Mouse (Mus musculus) stomach, postnatal 0 days (tissue): ENCODE measurements at regions not wholly inside any gene's neighbourhood (a gene's known extent, or its start where the extent isn't known, plus 50 kb on each side); places are given as distances from the start of the nearest gene placed in this dataset.

Experiments
- ATAC-seq: fragments of 200-750 bp; cut with Nextera tagmentation; 2 replicates; pipeline ENCODE4 v1.8.0; 2017; ENCODE audit not compliant: low FRiP score, low TSS enrichment
- DNase-seq: peaks from one replicate; pipeline ENCODE4 v3.0.0-alpha.2; 2016; ENCODE audit warnings: low spot score
- H3K27ac ChIP-seq: fragments of 300-500 bp; sonication (generic); replicated peaks from 2 replicates; pipeline ENCODE4 v1.5.1; 2014; ENCODE audit warnings: mild to moderate bottlenecking, control low read depth
- H3K27me3 ChIP-seq: fragments of 300-500 bp; sonication (generic); 2 replicates; pipeline ENCODE4 v1.6.1; 2014; ENCODE audit warnings: low read length; ENCODE audit not compliant: control insufficient read depth, insufficient read depth
- H3K36me3 ChIP-seq: fragments of 300-500 bp; sonication (generic); 2 replicates; pipeline ENCODE4 v1.6.1; 2014; ENCODE audit warnings: low read length, mixed read lengths; ENCODE audit not compliant: control insufficient read depth, insufficient read depth
- H3K4me1 ChIP-seq: fragments of 300-500 bp; sonication (generic); replicated peaks from 2 replicates; pipeline ENCODE4 v1.6.1; 2014; ENCODE audit warnings: antibody characterized with exemption; ENCODE audit not compliant: control insufficient read depth, insufficient read depth
- H3K4me2 ChIP-seq: fragments of 300-500 bp; sonication (generic); replicated peaks from 2 replicates; pipeline ENCODE4 v1.6.1; 2014; ENCODE audit warnings: low read depth, mild to moderate bottlenecking, control low read depth, moderate library complexity
- H3K4me3 ChIP-seq: fragments of 300-500 bp; sonication (generic); 2 replicates; pipeline ENCODE4 v1.5.1; 2014; ENCODE audit warnings: low read depth, low read length, control low read depth
- H3K9ac ChIP-seq: fragments of 300-500 bp; sonication (generic); 2 replicates; pipeline ENCODE4 v1.6.1; 2014; ENCODE audit warnings: mild to moderate bottlenecking, low read length, control low read depth, mixed read lengths
- H3K9me3 ChIP-seq: fragments of 300-500 bp; sonication (generic); 2 replicates; pipeline ENCODE4 v1.6.1; 2016; ENCODE audit warnings: low read length; ENCODE audit not compliant: control insufficient read depth
- CTCF ChIP-seq: IDR thresholded peaks from 2 replicates; pipeline ENCODE4 v1.5.1; 2016; ENCODE audit warnings: antibody characterized with exemption, low read depth, mild to moderate bottlenecking, moderate library complexity
- EP300 ChIP-seq: optimal IDR thresholded peaks from 2 replicates; pipeline ENCODE3; 2016; ENCODE audit warnings: antibody characterized with exemption
- WGBS: fragments of 180-500 bp; shearing (Covaris S2); extraction: QIAGEN DNeasy Blood & Tissue Kit; methylation state at CpG from one replicate; pipeline ENCODE4 v1.1.7; 2014; 5-methylcytosine and 5-hydroxymethylcytosine counted together

- H3K4me2 ChIP-seq, result no peak overlapping the region
- peaks cover 13% of the 10 kb centered on the region; the same call in 1 of the 2 replicates for H3K4me1 ChIP-seq
- H3K9me3 ChIP-seq, result no peaks in the 10 kb centered on the region
- no peaks in the 10 kb centered on the region for H3K36me3 ChIP-seq
- TF ChIP-seq EP300, result no peak
- TF ChIP-seq CTCF, result no peak
- H3K27ac ChIP-seq, result no peak overlapping the region
- ATAC-seq (no peak), DNase-seq (no peak)
- no peak overlapping the region for H3K4me3 ChIP-seq
- WGBS, result 17% methylated on average over 1 of the region's 1 CpGs
- H3K27me3 ChIP-seq, result no peaks in the 10 kb centered on the region
- H3K9ac ChIP-seq, result no peak overlapping the region
Observed at GRCm38 (mm10) chr14:25109691-25110090, 349.3 kb upstream of the Zmiz1 start.

DNA sequence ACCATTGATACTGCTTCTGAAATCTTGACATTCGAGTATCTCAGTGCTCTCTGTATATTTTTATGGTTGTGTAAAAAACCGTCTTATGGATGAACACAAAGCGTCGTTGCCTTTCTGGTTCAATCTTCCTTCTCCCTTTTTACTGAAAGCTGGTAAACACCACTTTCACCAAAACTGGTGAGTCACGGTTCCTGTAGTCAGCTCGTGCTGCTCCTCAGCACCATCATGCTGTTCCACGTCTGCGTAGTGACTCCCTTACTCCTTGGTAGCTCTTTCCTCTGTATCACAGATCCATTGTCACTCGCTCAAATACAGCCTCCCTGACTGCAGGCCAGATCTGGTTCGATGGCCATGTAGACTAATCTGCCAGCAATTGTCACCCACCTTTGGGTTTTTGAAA is 346.2 kb upstream of the Zmiz1 start:
- Histone ChIP-seq H3K27me3 (no peaks in the 10 kb centered on the region), H3K27ac (no peak overlapping the region), H3K9me3 (no peaks in the 10 kb centered on the region), H3K4me2 (no peak overlapping the region), H3K9ac (no peak overlapping the region), H3K4me1 (peaks cover 12% of the 10 kb centered on the region; the same call in 1 of the 2 replicates), H3K4me3 (no peak overlapping the region), H3K36me3 (no peaks in the 10 kb centered on the region)
- DNase-seq, result no peak
- TF ChIP-seq EP300 (no peak), CTCF (no peak)
- ATAC-seq, result no peak
- 77% methylated on average over 10 of the region's 10 CpGs for WGBS

- H3K9me3 ChIP-seq, result no peaks in the 10 kb centered on the region
- ATAC-seq (no peak), DNase-seq (no peak)
- H3K9ac ChIP-seq, result no peak overlapping the region
- H3K36me3 ChIP-seq, result no peaks in the 10 kb centered on the region
- H3K4me3 ChIP-seq, result no peak overlapping the region
- no peak overlapping the region for H3K27ac ChIP-seq
- H3K27me3 ChIP-seq, result no peaks in the 10 kb centered on the region
- WGBS, result 74% methylated on average over 2 of the region's 2 CpGs
- TF ChIP-seq EP300 (no peak), CTCF (no peak)
- H3K4me1 ChIP-seq, result peaks cover 7% of the 10 kb centered on the region; the same call in 1 of the 2 replicates
- no peak overlapping the region for H3K4me2 ChIP-seq
Observed at GRCm38 (mm10) chr14:25113326-25113725, 345.7 kb upstream of the Zmiz1 start.

DNA sequence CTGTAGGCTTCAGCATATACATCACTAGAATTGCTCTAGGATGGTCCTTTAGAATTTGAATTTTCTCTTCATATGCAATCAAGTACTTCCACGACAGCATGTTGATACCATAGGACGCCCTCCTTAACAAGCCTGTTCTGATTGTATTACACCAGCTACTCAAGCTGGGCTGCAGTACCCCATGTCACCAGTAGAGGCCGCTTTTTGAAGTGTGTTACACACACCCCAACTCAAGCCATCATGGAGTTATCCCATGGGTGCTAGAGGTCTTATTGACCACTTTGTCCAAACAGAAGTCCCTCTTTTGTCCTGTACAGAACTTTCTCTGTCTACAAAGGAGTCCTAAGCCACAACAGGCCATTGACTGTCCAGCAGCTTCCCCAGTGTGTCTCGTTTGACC is 342.6 kb upstream of the Zmiz1 start:
- no peak overlapping the region for H3K4me3 ChIP-seq
- peak; percentile 51; the same call in 1 of the 2 replicates for ATAC-seq
- H3K36me3 ChIP-seq, result no peaks in the 10 kb centered on the region

DNA sequence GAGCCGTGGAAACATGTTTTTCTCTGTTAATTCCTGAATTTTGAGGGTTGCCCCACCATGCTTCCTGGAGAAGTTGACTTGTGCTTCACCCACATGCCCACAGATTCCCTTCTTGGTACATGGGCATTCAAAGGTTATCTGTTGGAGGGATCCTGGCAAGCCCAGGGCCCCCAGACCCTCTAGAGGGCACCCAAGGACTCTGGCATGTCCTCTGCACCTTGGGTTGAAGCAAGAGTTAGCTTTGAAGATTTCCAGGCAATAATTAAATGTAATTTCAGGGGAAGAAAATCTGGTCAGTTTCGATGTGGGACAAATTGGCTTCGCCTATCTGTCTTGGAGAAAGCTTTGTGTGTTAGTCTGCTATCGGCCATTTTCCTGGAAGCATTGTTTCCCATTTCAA is 339.0 kb upstream of the Zmiz1 start:
- Histone ChIP-seq H3K27me3 (no peaks in the 10 kb centered on the region), H3K4me1 (no peaks in the 10 kb centered on the region; the same call in 1 of the 2 replicates), H3K9ac (no peak overlapping the region), H3K4me3 (no peak overlapping the region), H3K9me3 (no peaks in the 10 kb centered on the region), H3K36me3 (no peaks in the 10 kb centered on the region), H3K4me2 (no peak overlapping the region), H3K27ac (no peak overlapping the region)
- 79% methylated on average over 4 of the region's 4 CpGs for WGBS
- TF ChIP-seq CTCF (peak; percentile 53), EP300 (no peak)
- no peak for ATAC-seq
- DNase-seq, result no peak

More for the DNA sequence above, 342.6 kb upstream of the Zmiz1 start:
- Histone ChIP-seq H3K27ac (no peak overlapping the region), H3K9me3 (no peaks in the 10 kb centered on the region), H3K4me2 (no peak overlapping the region), H3K9ac (no peak overlapping the region), H3K4me1 (no peaks in the 10 kb centered on the region), H3K27me3 (no peaks in the 10 kb centered on the region)
- DNase-seq, result peak; percentile 74
- 55% methylated on average over 4 of the region's 4 CpGs for WGBS
- TF ChIP-seq EP300, result no peak
- peak; percentile 91 for TF ChIP-seq CTCF

DNA sequence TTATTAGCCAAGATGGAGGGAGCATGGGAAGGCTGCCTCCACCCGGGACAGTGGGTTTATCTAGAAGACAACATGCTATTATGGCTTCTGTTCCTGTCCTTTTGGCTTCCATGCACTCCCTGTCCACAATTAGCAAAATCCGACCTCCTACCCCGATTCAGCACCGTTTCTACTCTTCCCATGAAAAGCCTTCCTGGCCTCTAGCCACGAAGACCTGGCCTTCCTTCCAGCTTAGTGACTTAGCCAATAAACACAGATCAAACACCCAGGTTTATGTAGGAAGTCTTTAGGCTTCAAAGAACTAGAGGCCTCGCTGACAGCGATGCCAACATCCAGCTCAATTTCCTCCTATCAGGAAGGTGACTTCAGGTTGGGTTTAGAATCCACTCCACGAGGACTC is 338.5 kb upstream of the Zmiz1 start:
- Histone ChIP-seq H3K4me3 (no peak overlapping the region), H3K9ac (no peak overlapping the region), H3K4me1 (no peaks in the 10 kb centered on the region; the same call in 1 of the 2 replicates), H3K27ac (no peak overlapping the region), H3K4me2 (no peak overlapping the region), H3K9me3 (no peaks in the 10 kb centered on the region), H3K27me3 (no peaks in the 10 kb centered on the region), H3K36me3 (no peaks in the 10 kb centered on the region)
- ATAC-seq (no peak), DNase-seq (no peak)
- 41% methylated on average over 8 of the region's 8 CpGs for WGBS
- TF ChIP-seq CTCF (no peak), EP300 (no peak)
